Mouse (Mus musculus) embryonic facial prominence, embryonic 15.5 days (tissue): ENCODE measurements around the gene Rd3l. TPM values are rescaled to one million over a fixed set of nuclear protein-coding genes. Genes with fewer than 3 reads are reported as not detected.

Experiments
- ATAC-seq: fragments of 200-750 bp; cut with Nextera tagmentation; 2 replicates; pipeline ENCODE4 v1.8.0; 2017; ENCODE audit warnings: low read depth, moderate TSS enrichment; ENCODE audit not compliant: insufficient number of reproducible peaks, low FRiP score, low TSS enrichment
- H3K27ac ChIP-seq: fragments of 300-500 bp; sonication (generic); replicated peaks from 2 replicates; pipeline ENCODE4 v1.5.1; 2015; ENCODE audit warnings: mild to moderate bottlenecking, inconsistent platforms
- H3K27me3 ChIP-seq: fragments of 300-500 bp; sonication (generic); 2 replicates; pipeline ENCODE4 v1.6.1; 2015; ENCODE audit warnings: inconsistent platforms
- H3K36me3 ChIP-seq: fragments of 300-500 bp; sonication (generic); 2 replicates; pipeline ENCODE4 v1.6.1; 2015; ENCODE audit warnings: mild to moderate bottlenecking, inconsistent platforms
- H3K4me1 ChIP-seq: fragments of 300-500 bp; sonication (generic); 2 replicates; pipeline ENCODE4 v1.6.1; 2015; ENCODE audit warnings: inconsistent platforms
- H3K4me2 ChIP-seq: fragments of 300-500 bp; sonication (generic); replicated peaks from 2 replicates; pipeline ENCODE4 v1.6.1; 2015; ENCODE audit warnings: mild to moderate bottlenecking, inconsistent platforms
- H3K4me3 ChIP-seq: fragments of 300-500 bp; sonication (generic); replicated peaks from 2 replicates; pipeline ENCODE4 v1.5.1; 2015; ENCODE audit warnings: mild to moderate bottlenecking, inconsistent platforms
- H3K9ac ChIP-seq: fragments of 300-500 bp; sonication (generic); 2 replicates; pipeline ENCODE4 v1.6.1; 2015; ENCODE audit warnings: inconsistent platforms
- H3K9me3 ChIP-seq: fragments of 300-500 bp; sonication (generic); replicated peaks from 2 replicates; pipeline ENCODE4 v1.6.1; 2016; ENCODE audit warnings: inconsistent platforms
- WGBS: fragments of 180-500 bp; shearing (Covaris S2); methylation state at CpG from one replicate; pipeline ENCODE4 v1.1.7; 2015; 5-methylcytosine and 5-hydroxymethylcytosine counted together
- polyA plus RNA-seq: library from polyadenylated mRNA; unstranded; fragments of >200 nt; fragmentation: Nextera tagmentation; extraction: Ambion mirVana; gene quantifications from 2 replicates; pipeline ENCODE4 v1.2.1, GENCODE M21; 2015

Rd3l gene
- polyA plus RNA-seq, 1 experiment from 2014 or later, result not detected

- ATAC-seq, result no peak
- WGBS, result 92% methylated on average over 7 of the region's 7 CpGs
- Histone ChIP-seq H3K36me3 (no peaks in the 10 kb centered on the region), H3K4me3 (no peak overlapping the region), H3K27ac (no peak overlapping the region), H3K9me3 (no peaks in the 10 kb centered on the region), H3K4me2 (no peak overlapping the region), H3K27me3 (no peaks in the 10 kb centered on the region), H3K9ac (no peak overlapping the region), H3K4me1 (no peaks in the 10 kb centered on the region)
Measured at GRCm38 (mm10) chr12:111999735-112000134, 18.6 kb upstream of the Rd3l start.

GRCm38 (mm10) chr12:111995161-111995560, 14.0 kb upstream of the Rd3l start:
- Histone ChIP-seq H3K27ac (no peak overlapping the region), H3K9ac (no peak overlapping the region), H3K4me3 (no peak overlapping the region), H3K36me3 (no peaks in the 10 kb centered on the region), H3K27me3 (no peaks in the 10 kb centered on the region), H3K9me3 (no peaks in the 10 kb centered on the region), H3K4me1 (no peaks in the 10 kb centered on the region), H3K4me2 (no peak overlapping the region)
- 93% methylated on average over 2 of the region's 2 CpGs for WGBS
- ATAC-seq, result no peak

GRCm38 (mm10) chr12:111992626-111993025, 11.5 kb upstream of the Rd3l start:
- H3K27ac ChIP-seq, result no peak overlapping the region
- ATAC-seq, result no peak
- no peaks in the 10 kb centered on the region for H3K36me3 ChIP-seq
- 83% methylated on average over 5 of the region's 5 CpGs for WGBS
- no peaks in the 10 kb centered on the region for H3K9me3 ChIP-seq
- H3K27me3 ChIP-seq, result no peaks in the 10 kb centered on the region
- no peak overlapping the region for H3K9ac ChIP-seq
- H3K4me3 ChIP-seq, result no peak overlapping the region
- no peaks in the 10 kb centered on the region for H3K4me1 ChIP-seq
- no peak overlapping the region for H3K4me2 ChIP-seq

- no peak overlapping the region for H3K4me2 ChIP-seq
- H3K9ac ChIP-seq, result no peak overlapping the region
- no peak overlapping the region for H3K4me3 ChIP-seq
- no peaks in the 10 kb centered on the region for H3K4me1 ChIP-seq
- H3K9me3 ChIP-seq, result no peaks in the 10 kb centered on the region
- H3K27me3 ChIP-seq, result 0 out of 2 replicates have a peak, but pooled peaks cover 5% of the 10 kb centered on the region
- ATAC-seq, result no peak
- no peak overlapping the region for H3K27ac ChIP-seq
- WGBS, result 48% methylated on average over 9 of the region's 9 CpGs
- no peaks in the 10 kb centered on the region for H3K36me3 ChIP-seq
Measured at GRCm38 (mm10) chr12:111986756-111987155, 5.6 kb upstream of the Rd3l start.

GRCm38 (mm10) chr12:111983165-111983564, 2.0 kb upstream of the Rd3l start:
- Histone ChIP-seq H3K4me3 (no peak overlapping the region), H3K36me3 (no peaks in the 10 kb centered on the region)
- WGBS, result 67% methylated on average over 2 of the region's 2 CpGs

GRCm38 (mm10) chr12:111981831-111982230, 714 bp upstream of the Rd3l start:
- H3K4me3 ChIP-seq, result no peak overlapping the region
- no peak overlapping the region for H3K4me2 ChIP-seq
- ATAC-seq, result no peak
- H3K9ac ChIP-seq, result no peak overlapping the region
- H3K9me3 ChIP-seq, result no peaks in the 10 kb centered on the region
- 0 out of 2 replicates have a peak, but pooled peaks cover 3% of the 10 kb centered on the region for H3K27me3 ChIP-seq
- H3K4me1 ChIP-seq, result no peaks in the 10 kb centered on the region; the same call in 1 of the 2 replicates
- no peaks in the 10 kb centered on the region for H3K36me3 ChIP-seq
- no peak overlapping the region for H3K27ac ChIP-seq
- 43% methylated on average over 8 of the region's 8 CpGs for WGBS

More at GRCm38 (mm10) chr12:111983165-111983564, 2.0 kb upstream of the Rd3l start:
- 0 out of 2 replicates have a peak, but pooled peaks cover 5% of the 10 kb centered on the region for H3K27me3 ChIP-seq
- no peak overlapping the region for H3K9ac ChIP-seq
- H3K4me1 ChIP-seq, result no peaks in the 10 kb centered on the region
- H3K4me2 ChIP-seq, result no peak overlapping the region
- no peak overlapping the region for H3K27ac ChIP-seq
- ATAC-seq, result no peak
- no peaks in the 10 kb centered on the region for H3K9me3 ChIP-seq

GRCm38 (mm10) chr12:111978274-111978673, 2.8 kb downstream of the Rd3l start:
- H3K27ac ChIP-seq, result no peak overlapping the region
- 0 out of 2 replicates have a peak, but pooled peaks cover under 1% of the 10 kb centered on the region for H3K9me3 ChIP-seq
- WGBS, result 81% methylated on average over 6 of the region's 6 CpGs

GRCm38 (mm10) chr12:111977138-111977537, 4.0 kb downstream of the Rd3l start:
- Histone ChIP-seq H3K4me1 (no peaks in the 10 kb centered on the region; the same call in 1 of the 2 replicates), H3K4me2 (no peak overlapping the region), H3K9me3 (0 out of 2 replicates have a peak, but pooled peaks cover 4% of the 10 kb centered on the region), H3K9ac (no peak overlapping the region), H3K4me3 (no peak overlapping the region), H3K27me3 (no peaks in the 10 kb centered on the region), H3K27ac (no peak overlapping the region), H3K36me3 (no peaks in the 10 kb centered on the region)
- 33% methylated on average over 6 of the region's 6 CpGs for WGBS
- ATAC-seq, result no peak

More at GRCm38 (mm10) chr12:111978274-111978673, 2.8 kb downstream of the Rd3l start:
- H3K4me1 ChIP-seq, result no peaks in the 10 kb centered on the region; the same call in 1 of the 2 replicates
- H3K36me3 ChIP-seq, result no peaks in the 10 kb centered on the region
- ATAC-seq, result no peak
- H3K4me2 ChIP-seq, result no peak overlapping the region
- no peak overlapping the region for H3K4me3 ChIP-seq
- no peak overlapping the region for H3K9ac ChIP-seq
- no peaks in the 10 kb centered on the region for H3K27me3 ChIP-seq

- Histone ChIP-seq H3K4me1 (no peaks in the 10 kb centered on the region; the same call in 1 of the 2 replicates), H3K4me2 (no peak overlapping the region), H3K36me3 (no peaks in the 10 kb centered on the region), H3K4me3 (no peak overlapping the region), H3K27ac (no peak overlapping the region), H3K27me3 (no peaks in the 10 kb centered on the region), H3K9ac (no peak overlapping the region), H3K9me3 (0 out of 2 replicates have a peak, but pooled peaks cover 4% of the 10 kb centered on the region)
- ATAC-seq, result no peak
- WGBS, result 73% methylated on average over 6 of the region's 6 CpGs
Measured at GRCm38 (mm10) chr12:111974578-111974977, 6.5 kb downstream of the Rd3l start.

- 88% methylated on average over 10 of the region's 10 CpGs for WGBS
- no peak overlapping the region for H3K4me3 ChIP-seq
Measured at GRCm38 (mm10) chr12:111972504-111972903, 8.6 kb downstream of the Rd3l start.

GRCm38 (mm10) chr12:111971231-111971686, 9.9 kb downstream of the Rd3l start, which contains the start of gene Tdrd9:
Gene Tdrd9, plus strand, starts transcription at chr12:111971559.
- Histone ChIP-seq H3K9me3 (0 out of 2 replicates have a peak, but pooled peaks cover 4% of the 10 kb centered on the region), H3K36me3 (no peaks in the 10 kb centered on the region), H3K4me2 (no peak within 1 kb of the TSS), H3K4me1 (peaks cover 1% of the 10 kb centered on the region), H3K4me3 (no peak within 1 kb of the TSS), H3K9ac (no peak within 1 kb of the TSS), H3K27ac (no peak within 1 kb of the TSS), H3K27me3 (no peaks in the 10 kb centered on the region)
- no peak for ATAC-seq
- 82% methylated on average over 18 of the region's 18 CpGs for WGBS

More at GRCm38 (mm10) chr12:111972504-111972903, 8.6 kb downstream of the Rd3l start:
- Histone ChIP-seq H3K36me3 (no peaks in the 10 kb centered on the region), H3K4me2 (no peak overlapping the region), H3K27me3 (no peaks in the 10 kb centered on the region), H3K27ac (no peak overlapping the region), H3K4me1 (no peaks in the 10 kb centered on the region; the same call in 1 of the 2 replicates), H3K9me3 (0 out of 2 replicates have a peak, but pooled peaks cover 4% of the 10 kb centered on the region), H3K9ac (no peak overlapping the region)
- ATAC-seq, result no peak

- no peak for ATAC-seq
- Histone ChIP-seq H3K36me3 (no peaks in the 10 kb centered on the region), H3K27me3 (no peaks in the 10 kb centered on the region), H3K4me2 (no peak overlapping the region), H3K9me3 (0 out of 2 replicates have a peak, but pooled peaks cover 4% of the 10 kb centered on the region), H3K9ac (no peak overlapping the region), H3K4me1 (peaks cover 13% of the 10 kb centered on the region), H3K4me3 (no peak overlapping the region), H3K27ac (no peak overlapping the region)
- 77% methylated on average over 4 of the region's 4 CpGs for WGBS
Measured at GRCm38 (mm10) chr12:111970085-111970484, 11.0 kb downstream of the Rd3l start.
